Mouse (Mus musculus): Measurements from ENCODE around the gene Calcoco2. TPM values are rescaled to one million over a fixed set of nuclear protein-coding genes. Genes with fewer than 3 reads are reported as not detected.

The Calcoco2 gene
- not detected in 2 replicates for polyA plus RNA-seq (2015; fragmentation: Nextera tagmentation; extraction: Ambion mirVana)

DNA sequence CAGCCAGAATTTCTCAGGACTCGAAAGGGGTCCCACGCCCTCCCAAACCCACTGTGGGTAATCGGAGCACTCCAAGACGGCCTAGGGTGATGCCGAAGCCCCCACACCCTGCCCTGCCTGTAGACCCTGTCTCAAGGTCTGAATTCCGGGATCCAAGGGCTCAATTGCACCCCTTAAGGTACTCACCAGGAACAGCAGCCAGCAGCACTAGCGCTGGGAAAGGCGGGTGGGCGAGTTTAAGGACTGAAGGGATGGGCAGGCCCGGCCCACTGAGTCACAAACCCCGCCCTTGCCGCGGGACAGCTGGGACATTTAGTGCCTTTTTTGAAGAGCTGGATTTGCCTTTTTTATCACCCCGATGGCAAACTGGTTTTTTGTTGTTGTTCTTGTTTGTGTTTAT is at the start of gene Calcoco2:
TSS of gene Calcoco2 (minus strand) at position 214 of the 400 bp plus-strand sequence.
- H3K4me2 ChIP-seq (ENCODE audit: low read depth, low read length): no peak within 1 kb of the TSS
- H3K9me3 ChIP-seq (ENCODE audit: low read length): no peaks in the 10 kb centered on the region
- 48% methylated on average over 14 of the region's 14 CpGs for WGBS (ENCODE audit: insufficient replicate concordance)
- H3K27ac ChIP-seq (ENCODE audit: low read depth): no peak within 1 kb of the TSS
- H3K27me3 ChIP-seq (ENCODE audit: insufficient read depth, low read length): 0 out of 2 replicates have a peak, but pooled peaks cover 3% of the 10 kb centered on the region
- H3K4me1 ChIP-seq (ENCODE audit: insufficient read depth): no peaks in the 10 kb centered on the region
- no peak for ATAC-seq
- H3K36me3 ChIP-seq (replicated peaks; ENCODE audit: insufficient read depth, low read length): no peaks in the 10 kb centered on the region
- DNase-seq: no peak
- no peak within 1 kb of the TSS for H3K9ac ChIP-seq (replicated peaks)
- H3K4me3 ChIP-seq (ENCODE audit: low read depth, low read length): no peak within 1 kb of the TSS
- no peak for TF ChIP-seq EP300 (IDR thresholded peaks at IDR 0.05; ENCODE audit: low read depth)
- TF ChIP-seq CTCF (IDR thresholded peaks at IDR 0.05; ENCODE audit: low read depth): no peak

- Histone ChIP-seq H3K9me3 (ENCODE audit: low read length) (no peaks in the 10 kb centered on the region), H3K27me3 (ENCODE audit: insufficient read depth, low read length) (peaks cover 37% of the 10 kb centered on the region)
- WGBS (ENCODE audit: insufficient replicate concordance): 56% methylated on average over 6 of the region's 6 CpGs
Observed at GRCm38 (mm10) chr11:96147471-96147870, 35.7 kb upstream of the Calcoco2 start.

DNA sequence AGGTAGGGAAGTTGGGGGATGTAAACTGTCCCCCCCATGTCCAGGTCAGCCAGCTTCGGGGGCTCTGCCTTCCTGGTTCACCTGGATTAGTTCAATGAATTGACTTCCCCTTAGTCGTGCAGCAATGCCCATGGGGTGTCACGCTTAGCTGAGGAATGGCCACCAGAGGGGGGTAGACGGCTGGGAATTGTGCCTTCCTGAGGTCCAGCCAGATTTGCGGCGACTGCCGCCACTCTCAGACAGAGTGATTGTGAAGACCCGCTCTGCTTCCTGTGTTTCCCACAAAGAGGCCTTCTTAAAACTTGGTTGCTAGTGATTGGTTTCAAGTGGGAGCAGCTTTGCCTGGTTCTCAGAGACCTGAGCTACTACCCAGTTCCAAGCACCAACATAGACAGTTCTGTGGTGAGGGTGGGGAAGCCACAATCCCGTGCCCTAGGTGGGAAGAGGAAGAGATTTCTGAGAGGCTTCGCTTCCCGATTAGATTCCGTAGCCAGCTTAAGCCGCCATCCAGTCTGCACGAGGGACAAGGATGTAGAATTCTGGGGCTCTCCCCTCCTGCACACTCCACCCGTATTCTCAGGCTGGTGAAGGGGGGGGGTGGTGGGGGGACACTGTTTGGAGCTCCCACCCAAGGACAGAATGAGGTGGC is 34.0 kb upstream of the Calcoco2 start:
- Histone ChIP-seq H3K4me2 (ENCODE audit: low read depth, low read length) (no peak overlapping the region), H3K4me3 (ENCODE audit: low read depth, low read length) (no peak overlapping the region), H3K27me3 (ENCODE audit: insufficient read depth, low read length) (peaks cover 31% of the 10 kb centered on the region), H3K9ac (replicated peaks) (no peak overlapping the region), H3K4me1 (ENCODE audit: insufficient read depth) (no peaks in the 10 kb centered on the region; the same call in 1 of the 2 replicates), H3K36me3 (replicated peaks; ENCODE audit: insufficient read depth, low read length) (no peaks in the 10 kb centered on the region), H3K9me3 (ENCODE audit: low read length) (no peaks in the 10 kb centered on the region), H3K27ac (ENCODE audit: low read depth) (no peak overlapping the region)
- WGBS (ENCODE audit: insufficient replicate concordance): 3% methylated on average over 15 of the region's 15 CpGs
- no peak for TF ChIP-seq EP300 (IDR thresholded peaks at IDR 0.05; ENCODE audit: low read depth)
- TF ChIP-seq CTCF (IDR thresholded peaks at IDR 0.05; ENCODE audit: low read depth): peak; percentile 84
- peak; percentile 79 for DNase-seq
- peak; percentile 40; the same call in 1 of the 2 replicates for ATAC-seq

More at GRCm38 (mm10) chr11:96147471-96147870, 35.7 kb upstream of the Calcoco2 start:
- H3K4me3 ChIP-seq (ENCODE audit: low read depth, low read length): no peak overlapping the region
- H3K9ac ChIP-seq (replicated peaks): no peak overlapping the region
- no peak overlapping the region for H3K4me2 ChIP-seq (ENCODE audit: low read depth, low read length)
- no peak for TF ChIP-seq CTCF (IDR thresholded peaks at IDR 0.05; ENCODE audit: low read depth)
- no peak for TF ChIP-seq EP300 (IDR thresholded peaks at IDR 0.05; ENCODE audit: low read depth)
- H3K36me3 ChIP-seq (replicated peaks; ENCODE audit: insufficient read depth, low read length): no peaks in the 10 kb centered on the region
- H3K27ac ChIP-seq (ENCODE audit: low read depth): no peak overlapping the region
- ATAC-seq (no peak), DNase-seq (no peak)
- H3K4me1 ChIP-seq (ENCODE audit: insufficient read depth): no peaks in the 10 kb centered on the region; the same call in 1 of the 2 replicates

- ATAC-seq (no peak), DNase-seq (no peak)
- 44% methylated on average over 4 of the region's 4 CpGs for WGBS (ENCODE audit: insufficient replicate concordance)
- Histone ChIP-seq H3K36me3 (replicated peaks; ENCODE audit: insufficient read depth, low read length) (no peaks in the 10 kb centered on the region), H3K27me3 (ENCODE audit: insufficient read depth, low read length) (peaks cover 34% of the 10 kb centered on the region), H3K9ac (replicated peaks) (no peak overlapping the region), H3K4me1 (ENCODE audit: insufficient read depth) (no peaks in the 10 kb centered on the region; the same call in 1 of the 2 replicates), H3K4me2 (ENCODE audit: low read depth, low read length) (no peak overlapping the region), H3K27ac (ENCODE audit: low read depth) (no peak overlapping the region), H3K9me3 (ENCODE audit: low read length) (no peaks in the 10 kb centered on the region), H3K4me3 (ENCODE audit: low read depth, low read length) (no peak overlapping the region)
- no peak for TF ChIP-seq EP300 (IDR thresholded peaks at IDR 0.05; ENCODE audit: low read depth)
Observed at GRCm38 (mm10) chr11:96143766-96144165, 32.0 kb upstream of the Calcoco2 start.

DNA sequence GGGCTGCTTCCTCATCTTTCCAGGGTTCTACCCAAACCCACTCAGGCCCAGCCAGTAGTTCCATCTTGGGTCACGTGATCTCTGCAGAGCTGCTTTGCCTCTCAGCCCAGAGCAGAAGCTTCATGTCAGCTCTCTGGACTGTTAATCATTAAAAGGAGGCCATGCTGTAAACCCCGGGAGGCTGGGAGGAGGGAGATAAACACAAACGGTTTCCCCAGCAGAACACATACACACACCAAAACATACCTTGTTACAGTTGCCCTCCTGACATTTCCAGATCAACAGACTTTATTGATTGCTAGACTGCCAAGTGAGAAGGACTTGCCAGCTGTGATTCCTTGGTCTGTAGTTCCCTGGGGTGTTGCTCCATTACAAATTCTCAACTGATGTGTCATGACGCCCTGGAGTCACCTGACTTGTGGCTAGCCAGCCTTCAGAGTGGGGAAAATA is 29.0 kb upstream of the Calcoco2 start:
- TF ChIP-seq CTCF (IDR thresholded peaks at IDR 0.05; ENCODE audit: low read depth): no peak
- no peak for TF ChIP-seq EP300 (IDR thresholded peaks at IDR 0.05; ENCODE audit: low read depth)
- H3K27ac ChIP-seq (ENCODE audit: low read depth): no peak overlapping the region
- no peak overlapping the region for H3K4me3 ChIP-seq (ENCODE audit: low read depth, low read length)
- H3K9ac ChIP-seq (replicated peaks): no peak overlapping the region
- peaks cover 15% of the 10 kb centered on the region for H3K27me3 ChIP-seq (ENCODE audit: insufficient read depth, low read length)
- ATAC-seq (peak; percentile 91), DNase-seq (peak; percentile 31)
- H3K9me3 ChIP-seq (ENCODE audit: low read length): no peaks in the 10 kb centered on the region
- no peaks in the 10 kb centered on the region; the same call in 1 of the 2 replicates for H3K4me1 ChIP-seq (ENCODE audit: insufficient read depth)
- H3K36me3 ChIP-seq (replicated peaks; ENCODE audit: insufficient read depth, low read length): no peaks in the 10 kb centered on the region
- 16% methylated on average over 4 of the region's 4 CpGs for WGBS (ENCODE audit: insufficient replicate concordance)
- no peak overlapping the region for H3K4me2 ChIP-seq (ENCODE audit: low read depth, low read length)

DNA sequence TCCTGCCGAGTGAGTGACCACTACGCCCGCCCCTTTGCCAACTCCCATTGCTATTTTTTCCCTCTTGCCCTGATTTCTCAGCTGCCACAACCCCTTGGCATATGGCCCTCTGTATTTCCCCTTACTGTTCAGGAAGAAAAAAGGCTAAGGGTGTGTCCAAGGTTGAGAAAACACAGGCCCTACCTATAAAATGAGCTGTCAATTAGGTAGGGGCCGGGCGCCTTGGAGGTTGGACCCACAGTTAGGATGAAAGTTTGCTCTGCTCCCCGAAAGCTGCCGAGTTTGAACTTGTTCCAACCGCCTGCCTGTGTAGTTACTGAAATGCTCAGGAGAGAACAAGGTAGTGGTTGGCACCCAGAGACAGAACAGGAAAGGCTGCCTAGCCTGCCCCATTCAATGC is 24.1 kb upstream of the Calcoco2 start:
- WGBS (ENCODE audit: insufficient replicate concordance): 79% methylated on average over 8 of the region's 8 CpGs

More for the DNA sequence above, 24.1 kb upstream of the Calcoco2 start:
- Histone ChIP-seq H3K36me3 (replicated peaks; ENCODE audit: insufficient read depth, low read length) (no peaks in the 10 kb centered on the region), H3K4me2 (ENCODE audit: low read depth, low read length) (no peak overlapping the region), H3K4me1 (ENCODE audit: insufficient read depth) (no peaks in the 10 kb centered on the region), H3K4me3 (ENCODE audit: low read depth, low read length) (no peak overlapping the region), H3K9me3 (ENCODE audit: low read length) (no peaks in the 10 kb centered on the region), H3K27me3 (ENCODE audit: insufficient read depth, low read length) (0 out of 2 replicates have a peak, but pooled peaks cover 7% of the 10 kb centered on the region), H3K27ac (ENCODE audit: low read depth) (no peak overlapping the region), H3K9ac (replicated peaks) (no peak overlapping the region)
- DNase-seq (no peak), ATAC-seq (no peak)
- no peak for TF ChIP-seq EP300 (IDR thresholded peaks at IDR 0.05; ENCODE audit: low read depth)

All from liver, postnatal 0 days (tissue).